ENCODE assay signal across 7 mouse cellular contexts in genomic region chr10:60350077-60350804, GRCm38 (mm10). TPM values are rescaled to one million over a fixed set of nuclear protein-coding genes. Genes with fewer than 3 reads are reported as not detected.
A peak's percentile ranks its signal among the peaks of the same experiment; 100 is the strongest.
DNase-seq lines count a peak whose midpoint lies in the region; ATAC-seq and TF ChIP-seq lines count a peak whose summit lies in the region.

No protein-coding gene starts in this region.

- peak overlapping the region; percentile 43 for H3K4me3 ChIP-seq in layer of hippocampus, adult 2 months
- H3K4me3 ChIP-seq in embryonic facial prominence, embryonic 13.5 days = peak overlapping the region; percentile 26
- H3K4me3 ChIP-seq in liver, postnatal 0 days (ENCODE audit: low read depth, low read length) = peak overlapping the region; percentile 77

- no peak for TF ChIP-seq EP300 in liver, postnatal 0 days (IDR thresholded peaks at IDR 0.05; ENCODE audit: low read depth)

- peaks cover 15% of the 10 kb centered on the region for H3K27me3 ChIP-seq in embryonic facial prominence, embryonic 13.5 days
- H3K27me3 ChIP-seq in liver, postnatal 0 days (ENCODE audit: insufficient read depth, low read length) = no peaks in the 10 kb centered on the region

- WGBS in embryonic facial prominence, embryonic 13.5 days = 37% methylated on average over 5 of the region's 5 CpGs
- WGBS in liver, postnatal 0 days (ENCODE audit: insufficient replicate concordance) = 39% methylated on average over 5 of the region's 5 CpGs

- H3K9me3 ChIP-seq in embryonic facial prominence, embryonic 13.5 days = no peaks in the 10 kb centered on the region
- no peaks in the 10 kb centered on the region for H3K9me3 ChIP-seq in liver, postnatal 0 days (ENCODE audit: low read length)

- no peaks in the 10 kb centered on the region for H3K36me3 ChIP-seq in embryonic facial prominence, embryonic 13.5 days
- no peaks in the 10 kb centered on the region for H3K36me3 ChIP-seq in liver, postnatal 0 days (replicated peaks; ENCODE audit: insufficient read depth, low read length)

- peak overlapping the region; percentile 83; the same call in 1 of the 2 replicates for H3K27ac ChIP-seq in layer of hippocampus, adult 2 months
- peak overlapping the region; percentile 82; the same call in 1 of the 2 replicates for H3K27ac ChIP-seq in embryonic facial prominence, embryonic 13.5 days
- peak overlapping the region; percentile 94 for H3K27ac ChIP-seq in liver, postnatal 0 days (ENCODE audit: low read depth)

- ATAC-seq in embryonic facial prominence, embryonic 13.5 days (ENCODE audit: insufficient number of reproducible peaks, insufficient read depth, low FRiP score, low TSS enrichment, low read depth) = no peak
- no peak for ATAC-seq in liver, postnatal 0 days

- H3K4me1 ChIP-seq in embryonic facial prominence, embryonic 13.5 days = peaks cover 73% of the 10 kb centered on the region
- H3K4me1 ChIP-seq in liver, postnatal 0 days (ENCODE audit: insufficient read depth) = peaks cover 58% of the 10 kb centered on the region

- no peak overlapping the region for H3K9ac ChIP-seq in embryonic facial prominence, embryonic 13.5 days
- H3K9ac ChIP-seq in liver, postnatal 0 days (replicated peaks) = peak overlapping the region; percentile 36

- peak overlapping the region; percentile 37 for H3K4me2 ChIP-seq in embryonic facial prominence, embryonic 13.5 days
- H3K4me2 ChIP-seq in liver, postnatal 0 days (ENCODE audit: low read depth, low read length) = peak overlapping the region; percentile 91

- no peak for TF ChIP-seq CTCF in layer of hippocampus, adult 2 months (conservative IDR thresholded peaks at IDR 0.05)
- no peak for TF ChIP-seq CTCF in liver, postnatal 0 days (IDR thresholded peaks at IDR 0.05; ENCODE audit: low read depth)

- DNase-seq in layer of hippocampus, adult 2 months (ENCODE audit: low spot score in 2 of 2) = no peak
- no peak for DNase-seq in layer of hippocampus, adult 11-12 months (ENCODE audit: low spot score)
- DNase-seq in MEL-GATA-1-ER (ENCODE audit: extremely low read depth, low read depth) = peak; percentile 29
- no peak for DNase-seq in liver, postnatal 0 days
- DNase-seq in yolk sac, embryonic 10.5 days (ENCODE audit: low spot score) = no peak
- DNase-seq in gastrocnemius, adult 8-10 months (ENCODE audit: low spot score in 2 of 2) = no peak

RNA-seq across cellular contexts. Expression of gene Vsir, which starts 3.6 kb away (rescaled TPM):
- total RNA-seq in layer of hippocampus, adult 2 months (2021) = 10 to 100 TPM; 17.6 to 23.2 TPM
- polyA plus RNA-seq in embryonic facial prominence, embryonic 13.5 days (2015; fragmentation: Nextera tagmentation; extraction: Ambion mirVana) = 1.5 and 1.9 TPM in 2 replicates
- 11.4 and 11.9 TPM in 2 replicates for polyA plus RNA-seq in liver, postnatal 0 days (2015; fragmentation: Nextera tagmentation; extraction: Ambion mirVana)
- 1 to 10 TPM; 2.3 to 5.2 (median 3.8) TPM for total RNA-seq in gastrocnemius, adult 8-10 months (2022)

RNA-seq across cellular contexts. Expression of gene Gm17455, which starts 49.3 kb away (rescaled TPM):
- total RNA-seq in layer of hippocampus, adult 2 months (2021) = not detected
- polyA plus RNA-seq in embryonic facial prominence, embryonic 13.5 days (2015; fragmentation: Nextera tagmentation; extraction: Ambion mirVana) = 1.9 and 2.0 TPM in 2 replicates
- not detected in 2 replicates for polyA plus RNA-seq in liver, postnatal 0 days (2015; fragmentation: Nextera tagmentation; extraction: Ambion mirVana)
- total RNA-seq in gastrocnemius, adult 8-10 months (2022) = not detected

Comparison
In these comparisons a context has a peak if more than half of its experiments do, and no peak if none do; other contexts are left out.
1. H3K4me3 ChIP-seq: peak in every context shown above with its lines; median percentile 77 in liver, postnatal 0 days; 43 in layer of hippocampus, adult 2 months; 26 in embryonic facial prominence, embryonic 13.5 days.